Mouse (Mus musculus) E14TG2a.4 (cell line): ENCODE measurements around the gene Nes.

ENCODE experiments used
- H3K27me3 ChIP-seq: 2 replicates; pipeline ENCODE4 v1.6.1; 2014; ENCODE audit warnings: low read length, control low read depth; ENCODE audit not compliant: insufficient read depth
- H3K36me3 ChIP-seq: 2 replicates; pipeline ENCODE4 v1.6.1; 2014; ENCODE audit warnings: low read length, control low read depth; ENCODE audit not compliant: insufficient read depth
- H3K4me1 ChIP-seq: replicated peaks from 2 replicates; pipeline ENCODE4 v1.6.1; 2014; ENCODE audit warnings: low read depth, low read length, control low read depth
- H3K4me3 ChIP-seq: replicated peaks from 2 replicates; pipeline ENCODE4 v1.5.1; 2014; ENCODE audit warnings: mild to moderate bottlenecking, low read length
- H3K9me3 ChIP-seq: 2 replicates; pipeline ENCODE4 v1.6.1; 2014; ENCODE audit warnings: low read length, control low read depth
- CTCF ChIP-seq: conservative IDR thresholded peaks from 2 replicates; pipeline ENCODE4 v1.5.1; 2014; ENCODE audit warnings: low read length
- NANOG ChIP-seq: IDR thresholded peaks from 2 replicates; pipeline ENCODE4 v1.6.1; 2014; ENCODE audit warnings: borderline replicate concordance, low read length, mixed read lengths
- POU5F1 ChIP-seq: IDR thresholded peaks from 2 replicates; pipeline ENCODE4 v1.6.1; 2014; ENCODE audit warnings: low read length, borderline replicate concordance

The Nes gene

GRCm38 (mm10) chr3:87958967-87959366 lies 11.9 kb upstream of the Nes start:
- Histone ChIP-seq H3K9me3 (no peaks in the 10 kb centered on the region), H3K4me1 (peaks cover 21% of the 10 kb centered on the region), H3K36me3 (no peaks in the 10 kb centered on the region), H3K4me3 (no peak overlapping the region), H3K27me3 (peaks cover 89% of the 10 kb centered on the region)
- TF ChIP-seq NANOG (no peak), CTCF (no peak), POU5F1 (no peak)

- no peaks in the 10 kb centered on the region for H3K9me3 ChIP-seq
- TF ChIP-seq NANOG (no peak), CTCF (no peak), POU5F1 (no peak)
- H3K4me1 ChIP-seq, result peaks cover 21% of the 10 kb centered on the region
- H3K36me3 ChIP-seq, result no peaks in the 10 kb centered on the region
- H3K27me3 ChIP-seq, result peaks cover 89% of the 10 kb centered on the region
- H3K4me3 ChIP-seq, result no peak overlapping the region
Measured at GRCm38 (mm10) chr3:87959371-87959770, 11.5 kb upstream of the Nes start.

- Histone ChIP-seq H3K36me3 (no peaks in the 10 kb centered on the region), H3K4me1 (peaks cover 21% of the 10 kb centered on the region), H3K4me3 (peak overlapping the region; percentile 79), H3K9me3 (0 out of 2 replicates have a peak, but pooled peaks cover under 1% of the 10 kb centered on the region), H3K27me3 (peaks cover 86% of the 10 kb centered on the region)
- no peak for TF ChIP-seq CTCF
- TF ChIP-seq POU5F1, result no peak
- TF ChIP-seq NANOG, result no peak
Measured at GRCm38 (mm10) chr3:87960191-87960585, 10.7 kb upstream of the Nes start.

- Histone ChIP-seq H3K4me3 (peak overlapping the region; percentile 79), H3K4me1 (peaks cover 21% of the 10 kb centered on the region), H3K9me3 (0 out of 2 replicates have a peak, but pooled peaks cover 4% of the 10 kb centered on the region), H3K27me3 (peaks cover 85% of the 10 kb centered on the region), H3K36me3 (no peaks in the 10 kb centered on the region)
- TF ChIP-seq NANOG (no peak), CTCF (peak; percentile 93)
Measured at GRCm38 (mm10) chr3:87960586-87961191, 10.2 kb upstream of the Nes start.

- Histone ChIP-seq H3K36me3 (peaks cover under 1% of the 10 kb centered on the region; the same call in 1 of the 2 replicates), H3K27me3 (peaks cover 81% of the 10 kb centered on the region), H3K9me3 (0 out of 2 replicates have a peak, but pooled peaks cover 2% of the 10 kb centered on the region), H3K4me1 (peaks cover 48% of the 10 kb centered on the region), H3K4me3 (peak overlapping the region; percentile 79)
- no peak for TF ChIP-seq NANOG
- no peak for TF ChIP-seq POU5F1
- TF ChIP-seq CTCF, result peak; percentile 80
Measured at GRCm38 (mm10) chr3:87970184-87970938, 517 bp upstream of the Nes start.

- Histone ChIP-seq H3K4me1 (peaks cover 54% of the 10 kb centered on the region), H3K27me3 (peaks cover 87% of the 10 kb centered on the region), H3K4me3 (peak overlapping the region; percentile 79), H3K36me3 (peaks cover 3% of the 10 kb centered on the region; the same call in 1 of the 2 replicates), H3K9me3 (peaks cover 2% of the 10 kb centered on the region; the same call in 1 of the 2 replicates)
- TF ChIP-seq NANOG (no peak), CTCF (no peak), POU5F1 (no peak)
Measured at GRCm38 (mm10) chr3:87971489-87972202, 768 bp downstream of the Nes start.

- Histone ChIP-seq H3K4me1 (peaks cover 54% of the 10 kb centered on the region), H3K4me3 (peak overlapping the region; percentile 79), H3K9me3 (peaks cover 7% of the 10 kb centered on the region; the same call in 1 of the 2 replicates), H3K27me3 (peaks cover 87% of the 10 kb centered on the region), H3K36me3 (peaks cover 3% of the 10 kb centered on the region; the same call in 1 of the 2 replicates)
- no peak for TF ChIP-seq CTCF
- no peak for TF ChIP-seq NANOG
- no peak for TF ChIP-seq POU5F1
Measured at GRCm38 (mm10) chr3:87972203-87972664, 1.4 kb downstream of the Nes start.

- peaks cover 87% of the 10 kb centered on the region for H3K27me3 ChIP-seq
- TF ChIP-seq CTCF (no peak), NANOG (no peak), POU5F1 (no peak)
- H3K36me3 ChIP-seq, result peaks cover 3% of the 10 kb centered on the region; the same call in 1 of the 2 replicates
- peaks cover 54% of the 10 kb centered on the region for H3K4me1 ChIP-seq
- peak overlapping the region; percentile 79 for H3K4me3 ChIP-seq
- H3K9me3 ChIP-seq, result peaks cover 11% of the 10 kb centered on the region; the same call in 1 of the 2 replicates
Measured at GRCm38 (mm10) chr3:87972776-87973175, 1.9 kb downstream of the Nes start.
